Mouse (Mus musculus): ENCODE data around the gene Gpr156. TPM values are rescaled to one million over a fixed set of nuclear protein-coding genes. Genes with fewer than 3 reads are reported as not detected.

Gpr156 gene
- polyA plus RNA-seq, 1 experiment from 2014 or later, result 5.6 TPM

- Histone ChIP-seq H3K4me3 (no peak overlapping the region), H3K27ac (peak overlapping the region; percentile 87), H3K36me3 (no peaks in the 10 kb centered on the region), H3K4me2 (replicated peaks) (no peak overlapping the region), H3K9me3 (replicated peaks) (no peaks in the 10 kb centered on the region), H3K9ac (no peak overlapping the region), H3K27me3 (no peaks in the 10 kb centered on the region), H3K4me1 (peaks cover 10% of the 10 kb centered on the region)
- ATAC-seq (ENCODE audit: low FRiP score), result peak; percentile 49
- 53% methylated on average over 1 of the region's 1 CpGs for WGBS
These were observed 83.5 kb downstream of the Gpr156 start for GRCm38 (mm10) chr16:37999762-38000161.

- no peak overlapping the region for H3K4me3 ChIP-seq
- H3K27ac ChIP-seq, result peak overlapping the region; percentile 87
- H3K4me2 ChIP-seq (replicated peaks), result no peak overlapping the region
- H3K27me3 ChIP-seq, result no peaks in the 10 kb centered on the region
- peaks cover 7% of the 10 kb centered on the region for H3K4me1 ChIP-seq
- no peaks in the 10 kb centered on the region for H3K36me3 ChIP-seq
- 26% methylated on average over 7 of the region's 7 CpGs for WGBS
- no peak overlapping the region for H3K9ac ChIP-seq
- ATAC-seq (ENCODE audit: low FRiP score), result peak; percentile 90
- no peaks in the 10 kb centered on the region for H3K9me3 ChIP-seq (replicated peaks)
These were observed 83.9 kb downstream of the Gpr156 start for GRCm38 (mm10) chr16:38000178-38000577.

- WGBS, result 42% methylated on average over 2 of the region's 2 CpGs
- no peak for ATAC-seq (ENCODE audit: low FRiP score)
- Histone ChIP-seq H3K4me1 (peaks cover 7% of the 10 kb centered on the region), H3K36me3 (no peaks in the 10 kb centered on the region), H3K4me3 (no peak overlapping the region), H3K27ac (no peak overlapping the region), H3K9me3 (replicated peaks) (no peaks in the 10 kb centered on the region), H3K9ac (no peak overlapping the region), H3K4me2 (replicated peaks) (no peak overlapping the region), H3K27me3 (no peaks in the 10 kb centered on the region)
These were observed 85.5 kb downstream of the Gpr156 start for GRCm38 (mm10) chr16:38001766-38002165.

GRCm38 (mm10) chr16:38002485-38002884, 86.2 kb downstream of the Gpr156 start:
- Histone ChIP-seq H3K4me1 (peaks cover 7% of the 10 kb centered on the region), H3K36me3 (no peaks in the 10 kb centered on the region), H3K27ac (no peak overlapping the region), H3K4me3 (no peak overlapping the region), H3K27me3 (no peaks in the 10 kb centered on the region), H3K4me2 (replicated peaks) (no peak overlapping the region), H3K9ac (no peak overlapping the region), H3K9me3 (replicated peaks) (no peaks in the 10 kb centered on the region)
- ATAC-seq (ENCODE audit: low FRiP score), result no peak
- 84% methylated on average over 3 of the region's 3 CpGs for WGBS

- ATAC-seq (ENCODE audit: low FRiP score), result no peak
- Histone ChIP-seq H3K27ac (no peak overlapping the region), H3K9me3 (replicated peaks) (no peaks in the 10 kb centered on the region), H3K27me3 (no peaks in the 10 kb centered on the region), H3K4me1 (peaks cover 7% of the 10 kb centered on the region), H3K36me3 (no peaks in the 10 kb centered on the region), H3K9ac (no peak overlapping the region), H3K4me3 (no peak overlapping the region), H3K4me2 (replicated peaks) (no peak overlapping the region)
- WGBS, result 84% methylated on average over 17 of the region's 17 CpGs
These were observed 88.3 kb downstream of the Gpr156 start for GRCm38 (mm10) chr16:38004486-38005020.

- H3K9ac ChIP-seq, result no peak overlapping the region
- H3K36me3 ChIP-seq, result no peaks in the 10 kb centered on the region
- H3K27me3 ChIP-seq, result no peaks in the 10 kb centered on the region
- no peak overlapping the region for H3K4me2 ChIP-seq (replicated peaks)
- H3K4me3 ChIP-seq, result no peak overlapping the region
- H3K4me1 ChIP-seq, result peaks cover 2% of the 10 kb centered on the region; the same call in 1 of the 2 replicates
- no peak overlapping the region for H3K27ac ChIP-seq
- 84% methylated on average over 10 of the region's 10 CpGs for WGBS
- ATAC-seq (ENCODE audit: low FRiP score), result no peak
- H3K9me3 ChIP-seq (replicated peaks), result no peaks in the 10 kb centered on the region
These were observed 89.2 kb downstream of the Gpr156 start for GRCm38 (mm10) chr16:38005471-38005870.

DNA sequence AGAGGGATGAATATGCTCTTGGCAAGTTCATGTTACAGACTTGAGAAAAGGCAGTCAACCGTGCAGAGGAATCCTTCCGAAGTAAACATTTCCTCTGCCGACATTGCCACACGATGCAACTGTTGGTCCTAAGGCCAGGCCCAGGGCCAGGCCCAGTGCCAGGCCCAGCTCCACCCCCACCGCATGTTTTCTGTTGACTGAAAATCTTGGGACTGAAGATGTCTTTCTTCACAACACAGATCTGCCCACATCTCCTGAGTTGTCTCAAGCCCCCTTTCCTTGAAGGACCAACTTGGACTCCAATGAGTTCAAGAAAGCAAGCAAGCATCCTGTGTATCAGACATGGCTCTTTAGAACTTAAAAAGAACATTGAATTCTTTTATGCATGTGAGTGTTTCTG, 92.1 kb downstream of the Gpr156 start:
- H3K4me2 ChIP-seq (replicated peaks), result no peak overlapping the region
- H3K36me3 ChIP-seq, result no peaks in the 10 kb centered on the region
- no peaks in the 10 kb centered on the region for H3K27me3 ChIP-seq
- no peak for ATAC-seq (ENCODE audit: low FRiP score)
- 92% methylated on average over 5 of the region's 5 CpGs for WGBS
- no peak overlapping the region for H3K4me3 ChIP-seq
- H3K9ac ChIP-seq, result no peak overlapping the region
- H3K27ac ChIP-seq, result no peak overlapping the region
- no peaks in the 10 kb centered on the region for H3K9me3 ChIP-seq (replicated peaks)
- H3K4me1 ChIP-seq, result no peaks in the 10 kb centered on the region

DNA sequence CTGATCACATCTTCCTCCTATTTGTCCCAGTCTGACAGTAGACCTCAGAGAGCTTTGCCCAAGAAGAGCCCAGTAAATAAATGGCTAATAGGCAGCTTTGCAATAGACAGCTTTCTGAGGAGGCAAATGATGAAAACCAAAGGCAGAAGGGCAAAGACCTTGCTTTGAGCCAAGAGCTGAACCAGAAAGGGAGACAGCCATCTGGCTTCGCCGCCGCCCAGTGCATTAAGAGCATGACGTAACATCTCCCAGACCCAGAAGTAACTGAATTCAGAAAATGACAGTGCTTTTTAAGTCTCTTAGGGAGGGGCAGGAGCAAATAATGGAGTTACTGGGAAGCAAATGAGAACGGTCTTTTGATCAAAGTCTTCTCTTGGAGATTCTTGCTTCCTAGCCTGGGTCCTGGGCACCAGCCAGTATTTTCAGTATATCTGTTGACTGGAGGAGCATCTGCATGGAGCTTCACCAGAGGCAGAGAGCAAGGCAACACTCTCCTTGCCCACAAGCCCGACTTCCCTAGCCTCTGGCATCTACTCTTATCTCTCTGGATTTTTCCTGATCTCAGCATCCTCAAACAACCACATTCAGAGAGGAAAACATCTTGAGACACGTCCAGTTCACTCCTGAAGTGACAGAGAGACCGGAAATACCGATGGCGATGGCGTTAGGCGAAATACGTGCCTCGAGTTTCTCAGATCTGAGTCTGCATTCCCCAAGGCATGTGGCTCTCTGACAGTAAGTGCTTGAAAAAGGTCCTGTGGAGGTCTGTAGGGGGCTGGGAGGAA, 92.9 kb downstream of the Gpr156 start:
- Histone ChIP-seq H3K27me3 (no peaks in the 10 kb centered on the region), H3K4me1 (no peaks in the 10 kb centered on the region), H3K4me3 (no peak overlapping the region), H3K9me3 (replicated peaks) (no peaks in the 10 kb centered on the region), H3K27ac (no peak overlapping the region), H3K36me3 (no peaks in the 10 kb centered on the region), H3K9ac (no peak overlapping the region), H3K4me2 (replicated peaks) (no peak overlapping the region)
- ATAC-seq (ENCODE audit: low FRiP score), result no peak
- WGBS, result 84% methylated on average over 14 of the region's 14 CpGs

DNA sequence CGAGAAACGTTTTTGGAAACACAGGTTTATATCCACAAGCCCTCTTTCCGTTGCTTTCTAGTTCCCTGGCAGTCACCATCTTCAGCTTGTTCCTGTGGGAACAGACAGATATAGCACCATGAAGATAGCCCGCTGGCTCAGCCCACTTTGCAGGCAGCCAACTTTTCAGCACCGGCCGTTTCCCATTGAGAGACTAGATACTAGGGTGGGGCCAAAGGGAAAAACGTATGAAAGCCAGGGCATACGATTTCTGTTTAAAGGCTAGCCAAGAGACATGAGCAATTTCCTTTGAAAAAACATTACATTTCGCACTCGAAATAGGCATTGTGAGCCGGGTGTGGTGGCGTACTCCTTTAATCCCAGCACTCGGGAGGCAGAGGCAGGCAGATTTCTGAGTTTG, 95.2 kb downstream of the Gpr156 start:
- no peaks in the 10 kb centered on the region for H3K9me3 ChIP-seq (replicated peaks)
- no peak overlapping the region for H3K27ac ChIP-seq
- WGBS, result 92% methylated on average over 13 of the region's 13 CpGs
- H3K4me2 ChIP-seq (replicated peaks), result no peak overlapping the region
- no peak overlapping the region for H3K4me3 ChIP-seq
- no peaks in the 10 kb centered on the region for H3K4me1 ChIP-seq
- ATAC-seq (ENCODE audit: low FRiP score), result no peak
- H3K9ac ChIP-seq, result no peak overlapping the region
- no peaks in the 10 kb centered on the region for H3K36me3 ChIP-seq
- H3K27me3 ChIP-seq, result no peaks in the 10 kb centered on the region

GRCm38 (mm10) chr16:38012382-38012781, 96.1 kb downstream of the Gpr156 start:
- 75% methylated on average over 5 of the region's 5 CpGs for WGBS

DNA sequence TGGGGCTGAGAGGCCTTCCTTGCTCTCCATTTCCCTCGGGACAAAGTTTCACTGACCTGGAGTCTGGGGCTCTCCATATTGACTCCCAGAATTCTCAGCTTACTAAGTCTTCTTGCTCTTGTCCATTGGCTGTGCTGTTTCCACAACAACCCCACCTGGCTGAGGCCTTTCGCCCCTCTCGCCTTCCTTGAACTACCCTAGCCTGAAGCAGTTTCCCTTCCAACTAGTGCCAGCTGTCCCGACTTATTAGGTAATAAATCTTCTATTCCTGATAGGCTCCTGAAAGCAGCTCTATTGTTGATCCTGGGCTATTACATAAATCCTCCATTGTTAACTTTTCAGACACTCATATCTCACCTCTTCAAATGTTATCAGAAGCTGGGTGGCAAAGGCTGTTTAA, 96.6 kb downstream of the Gpr156 start:
- no peaks in the 10 kb centered on the region for H3K27me3 ChIP-seq
- H3K4me3 ChIP-seq, result no peak overlapping the region
- H3K4me2 ChIP-seq (replicated peaks), result no peak overlapping the region
- no peaks in the 10 kb centered on the region for H3K36me3 ChIP-seq
- H3K27ac ChIP-seq, result no peak overlapping the region
- H3K9me3 ChIP-seq (replicated peaks), result no peaks in the 10 kb centered on the region
- H3K9ac ChIP-seq, result no peak overlapping the region
- no peak for ATAC-seq (ENCODE audit: low FRiP score)
- 62% methylated on average over 4 of the region's 4 CpGs for WGBS
- peaks cover under 1% of the 10 kb centered on the region; the same call in 1 of the 2 replicates for H3K4me1 ChIP-seq

More at GRCm38 (mm10) chr16:38012382-38012781, 96.1 kb downstream of the Gpr156 start:
- Histone ChIP-seq H3K4me3 (no peak overlapping the region), H3K4me2 (replicated peaks) (no peak overlapping the region), H3K27ac (no peak overlapping the region), H3K27me3 (no peaks in the 10 kb centered on the region), H3K36me3 (no peaks in the 10 kb centered on the region), H3K9ac (no peak overlapping the region), H3K4me1 (no peaks in the 10 kb centered on the region), H3K9me3 (replicated peaks) (no peaks in the 10 kb centered on the region)
- no peak for ATAC-seq (ENCODE audit: low FRiP score)

GRCm38 (mm10) chr16:38014951-38015350, 98.7 kb downstream of the Gpr156 start:
- no peaks in the 10 kb centered on the region for H3K36me3 ChIP-seq
- no peak overlapping the region for H3K27ac ChIP-seq
- 90% methylated on average over 4 of the region's 4 CpGs for WGBS
- no peak overlapping the region for H3K4me2 ChIP-seq (replicated peaks)
- no peak for ATAC-seq (ENCODE audit: low FRiP score)
- no peak overlapping the region for H3K4me3 ChIP-seq
- H3K4me1 ChIP-seq, result peaks cover 4% of the 10 kb centered on the region; the same call in 1 of the 2 replicates
- no peaks in the 10 kb centered on the region for H3K9me3 ChIP-seq (replicated peaks)
- H3K27me3 ChIP-seq, result no peaks in the 10 kb centered on the region
- no peak overlapping the region for H3K9ac ChIP-seq

Measured in hindbrain, embryonic 12.5 days (tissue).